Mouse (Mus musculus) forebrain, embryonic 11.5 days (tissue): Measurements from ENCODE around the gene Fcrl5. TPM values are rescaled to one million over a fixed set of nuclear protein-coding genes. Genes with fewer than 3 reads are reported as not detected.
"Not testable (repeated sequence)": the region's sequence is repeated elsewhere in the genome, so short reads cannot be mapped to it uniquely, and the experiment has no call there.

Experiments
- ATAC-seq: fragments of 200-750 bp; cut with Nextera tagmentation; replicated peaks from 2 replicates; pipeline ENCODE4 v1.8.0; 2017; ENCODE audit warnings: moderate TSS enrichment; ENCODE audit not compliant: low FRiP score
- DNase-seq: peaks from one replicate; pipeline ENCODE4 v3.0.0-alpha.2; 2017; ENCODE audit warnings: low spot score
- H3K27ac ChIP-seq: fragments of 300-500 bp; sonication (generic); 2 replicates; pipeline ENCODE4 v1.5.1; 2014; ENCODE audit warnings: low read depth, low read length
- H3K27me3 ChIP-seq: fragments of 300-500 bp; sonication (generic); 2 replicates; pipeline ENCODE4 v1.6.1; 2014; ENCODE audit warnings: mild to moderate bottlenecking, low read length, mixed read lengths; ENCODE audit not compliant: control insufficient read depth, insufficient read depth
- H3K36me3 ChIP-seq: fragments of 300-500 bp; sonication (generic); 2 replicates; pipeline ENCODE4 v1.6.1; 2014; ENCODE audit warnings: mild to moderate bottlenecking, low read length, moderate library complexity, mixed read lengths; ENCODE audit not compliant: control insufficient read depth, insufficient read depth
- H3K4me1 ChIP-seq: fragments of 300-500 bp; sonication (generic); replicated peaks from 2 replicates; pipeline ENCODE4 v1.6.1; 2014; ENCODE audit warnings: low read length, mixed read lengths; ENCODE audit not compliant: control insufficient read depth, insufficient read depth
- H3K4me2 ChIP-seq: fragments of 300-500 bp; sonication (generic); 2 replicates; pipeline ENCODE4 v1.6.1; 2014; ENCODE audit warnings: low read depth, mild to moderate bottlenecking, low read length, moderate library complexity, mixed read lengths; ENCODE audit not compliant: severe bottlenecking
- H3K4me3 ChIP-seq: fragments of 300-500 bp; sonication (generic); 2 replicates; pipeline ENCODE4 v1.5.1; 2014; ENCODE audit warnings: low read depth, low read length
- H3K9ac ChIP-seq: fragments of 300-500 bp; sonication (generic); 2 replicates; pipeline ENCODE4 v1.6.1; 2014; ENCODE audit warnings: low read length
- H3K9me3 ChIP-seq: fragments of 300-500 bp; sonication (generic); 2 replicates; pipeline ENCODE4 v1.6.1; 2016; ENCODE audit warnings: low read length, mixed read lengths; ENCODE audit not compliant: control insufficient read depth
- WGBS: fragments of 180-500 bp; shearing (Covaris S2); extraction: QIAGEN DNeasy Blood & Tissue Kit; methylation state at CpG from one replicate; pipeline ENCODE4 v1.1.7; 2014; 5-methylcytosine and 5-hydroxymethylcytosine counted together
- polyA plus RNA-seq: library from polyadenylated mRNA; unstranded; fragments of >200 nt; fragmentation: Nextera tagmentation; extraction: Ambion mirVana; gene quantifications from 2 replicates; pipeline ENCODE4 v1.2.1, GENCODE M21; 2014

Fcrl5 gene
- polyA plus RNA-seq, 1 experiment from 2014 or later: not detected

- H3K36me3 ChIP-seq: no peaks in the 10 kb centered on the region
- no peaks in the 10 kb centered on the region for H3K4me1 ChIP-seq
- no peak for DNase-seq
- ATAC-seq: no peak
- H3K27ac ChIP-seq: no peak overlapping the region
- 45% methylated on average over 1 of the region's 1 CpGs for WGBS
- H3K9me3 ChIP-seq: no peaks in the 10 kb centered on the region
- H3K4me2 ChIP-seq: no peak overlapping the region
- no peak overlapping the region for H3K9ac ChIP-seq
- no peak overlapping the region for H3K4me3 ChIP-seq
- H3K27me3 ChIP-seq: no peaks in the 10 kb centered on the region
Measured at GRCm38 (mm10) chr3:87420645-87421044, 14.9 kb upstream of the Fcrl5 start.

GRCm38 (mm10) chr3:87422386-87422910 is 13.1 kb upstream of the Fcrl5 start:
- no peaks in the 10 kb centered on the region for H3K36me3 ChIP-seq
- no peak overlapping the region for H3K9ac ChIP-seq
- DNase-seq (no peak), ATAC-seq (no peak)
- no peak overlapping the region for H3K4me3 ChIP-seq
- H3K27ac ChIP-seq: no peak overlapping the region
- no peaks in the 10 kb centered on the region for H3K4me1 ChIP-seq
- 77% methylated on average over 4 of the region's 4 CpGs for WGBS
- H3K4me2 ChIP-seq: no peak overlapping the region
- H3K27me3 ChIP-seq: no peaks in the 10 kb centered on the region
- H3K9me3 ChIP-seq: no peaks in the 10 kb centered on the region

GRCm38 (mm10) chr3:87440586-87440985 is 5.0 kb downstream of the Fcrl5 start:
- Histone ChIP-seq H3K27me3 (no peaks in the 10 kb centered on the region), H3K9me3 (no peaks in the 10 kb centered on the region), H3K36me3 (no peaks in the 10 kb centered on the region), H3K4me2 (no peak overlapping the region), H3K27ac (no peak overlapping the region), H3K9ac (no peak overlapping the region), H3K4me1 (no peaks in the 10 kb centered on the region), H3K4me3 (no peak overlapping the region)
- ATAC-seq (no peak), DNase-seq (no peak)
- 85% methylated on average over 1 of the region's 1 CpGs for WGBS

GRCm38 (mm10) chr3:87443968-87444367 is 8.4 kb downstream of the Fcrl5 start:
- 80% methylated on average over 6 of the region's 6 CpGs for WGBS
- H3K27me3 ChIP-seq: no peaks in the 10 kb centered on the region
- no peak for DNase-seq

DNA sequence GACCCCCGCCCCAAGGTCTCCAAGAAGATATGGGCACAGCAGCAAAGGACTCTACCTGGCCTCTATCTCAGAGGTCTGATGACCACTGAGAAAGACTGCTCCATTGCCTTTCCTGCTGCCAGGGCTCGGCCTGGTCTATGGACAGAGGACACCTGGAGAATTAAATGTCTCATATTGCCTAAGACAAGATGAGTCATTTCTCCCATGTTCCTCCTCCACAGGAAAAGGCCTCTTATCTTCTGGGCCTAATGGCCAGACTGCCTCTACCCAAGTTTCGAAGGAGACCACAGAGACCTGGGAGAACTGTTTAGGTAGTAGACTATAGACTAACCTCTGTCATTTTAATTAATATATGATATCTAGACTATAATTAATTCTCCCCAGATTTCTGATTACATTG is 29.9 kb downstream of the Fcrl5 start:
- Histone ChIP-seq H3K27ac (no peak overlapping the region), H3K4me1 (no peaks in the 10 kb centered on the region), H3K4me3 (no peak overlapping the region), H3K4me2 (no peak overlapping the region), H3K36me3 (no peaks in the 10 kb centered on the region), H3K27me3 (no peaks in the 10 kb centered on the region), H3K9ac (no peak overlapping the region), H3K9me3 (no peaks in the 10 kb centered on the region)
- WGBS: 94% methylated on average over 3 of the region's 3 CpGs
- ATAC-seq (no peak), DNase-seq (no peak)

More at GRCm38 (mm10) chr3:87443968-87444367, 8.4 kb downstream of the Fcrl5 start:
- ATAC-seq: no peak
- H3K4me1 ChIP-seq: no peaks in the 10 kb centered on the region
- H3K36me3 ChIP-seq: no peaks in the 10 kb centered on the region
- H3K27ac ChIP-seq: no peak overlapping the region
- no peaks in the 10 kb centered on the region for H3K9me3 ChIP-seq
- H3K9ac ChIP-seq: no peak overlapping the region
- H3K4me3 ChIP-seq: no peak overlapping the region
- H3K4me2 ChIP-seq: no peak overlapping the region

GRCm38 (mm10) chr3:87467011-87467410 is 31.4 kb downstream of the Fcrl5 start:
- Histone ChIP-seq H3K27ac (no peak overlapping the region), H3K4me1 (no peaks in the 10 kb centered on the region), H3K9ac (no peak overlapping the region), H3K27me3 (no peaks in the 10 kb centered on the region), H3K4me2 (no peak overlapping the region), H3K36me3 (no peaks in the 10 kb centered on the region), H3K4me3 (no peak overlapping the region), H3K9me3 (no peaks in the 10 kb centered on the region)
- ATAC-seq: no peak
- DNase-seq: no peak
- WGBS: 84% methylated on average over 6 of the region's 6 CpGs

DNA sequence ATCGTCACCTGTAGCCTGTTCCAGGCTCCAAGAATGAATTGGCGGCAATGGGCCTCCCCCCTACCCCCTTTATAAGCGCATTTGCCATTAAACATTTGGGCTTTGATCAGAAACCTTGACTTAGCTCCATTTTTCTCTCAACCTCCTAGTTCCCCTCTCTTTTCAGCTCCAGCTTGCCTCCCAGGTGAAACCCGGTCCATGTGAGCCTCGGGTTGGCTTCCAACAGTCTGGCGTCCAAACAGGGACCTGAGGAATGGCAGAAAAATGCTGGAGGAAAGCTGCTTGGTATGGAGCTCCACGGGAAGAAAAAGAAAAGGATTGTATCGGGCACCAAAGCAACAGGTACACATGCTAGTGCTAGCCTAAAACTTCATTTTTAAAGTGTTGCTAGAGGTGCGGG is 31.8 kb downstream of the Fcrl5 start:
- Histone ChIP-seq H3K4me2 (no peak overlapping the region), H3K27me3 (no peaks in the 10 kb centered on the region), H3K36me3 (no peaks in the 10 kb centered on the region), H3K4me1 (no peaks in the 10 kb centered on the region), H3K9ac (no peak overlapping the region), H3K4me3 (no peak overlapping the region), H3K27ac (no peak overlapping the region), H3K9me3 (no peaks in the 10 kb centered on the region)
- 83% methylated on average over 9 of the region's 9 CpGs for WGBS
- DNase-seq (no peak), ATAC-seq (no peak)

- H3K27ac ChIP-seq, H3K4me2 ChIP-seq, H3K4me1 ChIP-seq, H3K9me3 ChIP-seq, ATAC-seq, H3K27me3 ChIP-seq, H3K9ac ChIP-seq, H3K36me3 ChIP-seq, H3K4me3 ChIP-seq, DNase-seq: not testable (repeated sequence)
- whole genome bisulfite sequencing: 85% methylated on average over 3 of the region's 3 CpGs
Measured at GRCm38 (mm10) chr3:87477948-87478347, 42.4 kb downstream of the Fcrl5 start.

DNA sequence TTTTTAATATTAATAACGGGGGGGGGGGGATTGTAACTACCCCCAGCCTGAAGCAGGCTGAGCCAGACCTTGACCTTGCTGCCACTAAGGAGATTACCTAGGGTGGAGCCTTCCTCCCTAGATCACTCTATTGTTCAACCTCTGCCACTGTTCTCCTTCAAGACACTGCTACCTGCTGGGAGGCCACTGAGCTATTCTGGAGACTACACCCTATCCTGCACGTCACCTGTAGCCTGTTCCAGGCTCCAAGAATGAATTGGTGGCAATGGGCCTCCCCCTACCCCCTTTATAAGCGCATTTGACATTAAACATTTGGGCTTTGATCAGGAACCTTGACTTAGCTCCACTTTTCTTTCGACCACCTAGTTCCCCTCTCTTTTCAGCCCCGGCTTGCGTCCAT is 43.0 kb downstream of the Fcrl5 start:
- DNase-seq, H3K9ac ChIP-seq, H3K4me1 ChIP-seq, ATAC-seq, H3K27me3 ChIP-seq, H3K36me3 ChIP-seq, H3K9me3 ChIP-seq, H3K4me3 ChIP-seq, H3K4me2 ChIP-seq, H3K27ac ChIP-seq: not testable (repeated sequence)
- 83% methylated on average over 6 of the region's 6 CpGs for WGBS
